Mouse (Mus musculus): Measurements from ENCODE around the gene Olfr1225. TPM values are rescaled to one million over a fixed set of nuclear protein-coding genes. Genes with fewer than 3 reads are reported as not detected.
"Not testable (repeated sequence)": the region's sequence is repeated elsewhere in the genome, so short reads cannot be mapped to it uniquely, and the experiment has no call there.

The Olfr1225 gene
- not detected for total RNA-seq (2021)

- no peak for DNase-seq
Measured at GRCm38 (mm10) chr2:89174569-89174968, at the start of gene Olfr1225. Gene Olfr1225 (minus strand): TSS chr2:89174669.

DNA sequence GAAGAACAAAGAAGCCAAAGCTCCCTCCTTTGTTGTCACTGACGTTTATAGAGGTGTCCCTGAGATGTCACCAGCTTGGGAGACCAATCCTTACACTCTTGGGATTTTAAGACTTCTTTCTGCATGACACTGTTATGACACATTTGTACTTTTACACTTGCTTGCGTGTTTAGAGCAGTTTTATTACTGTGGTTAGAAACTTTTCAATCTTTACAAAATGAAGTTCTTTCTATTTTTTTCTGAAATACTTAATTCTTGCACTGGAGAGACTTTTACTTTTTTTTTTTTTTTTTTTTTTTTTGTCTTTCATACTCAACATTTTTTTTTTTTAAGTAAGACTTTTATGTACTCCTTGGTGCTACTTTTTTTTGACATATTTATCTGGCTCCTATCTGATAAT, 25.5 kb upstream of the Olfr1225 start, which contains the start of gene Olfr1226:
Gene Olfr1226 (minus strand): TSS at position 101 of the 400 bp plus-strand sequence.
- no peak for DNase-seq

DNA sequence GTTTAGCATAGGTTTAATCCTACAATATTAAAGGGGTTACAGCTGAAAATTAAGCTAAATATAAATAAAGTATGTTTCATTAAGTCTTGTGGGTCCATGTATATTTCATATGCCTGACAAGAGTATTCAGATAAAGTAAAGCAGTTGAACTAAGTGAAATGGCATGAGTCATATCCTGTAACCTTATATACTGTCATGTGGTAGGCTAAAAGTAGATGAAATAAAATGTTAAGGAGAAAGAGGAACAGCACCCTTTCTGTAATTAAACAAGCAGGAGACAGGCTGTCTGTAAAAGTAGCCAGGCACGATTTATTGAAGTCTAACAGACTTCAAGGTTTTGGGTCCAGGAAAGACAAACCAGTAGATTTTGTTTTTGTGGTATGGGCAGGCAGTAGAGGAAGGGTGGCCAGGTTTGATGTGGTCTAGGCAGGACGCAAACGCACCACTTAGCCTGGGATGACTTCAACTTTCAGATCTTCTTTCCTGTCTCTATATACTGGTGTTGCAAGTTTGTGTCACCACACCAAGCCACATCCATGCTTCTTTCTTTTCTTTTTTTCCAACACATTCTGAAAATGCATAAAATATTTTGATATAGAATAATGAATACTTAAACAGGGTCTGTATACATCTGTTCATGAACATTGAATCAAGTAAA, 22.0 kb upstream of the Olfr1225 start:
- no peak for DNase-seq

- DNase-seq: not testable (repeated sequence)
Measured at GRCm38 (mm10) chr2:89164711-89165110, 9.8 kb downstream of the Olfr1225 start.

- DNase-seq: not testable (repeated sequence)
Measured at GRCm38 (mm10) chr2:89163991-89164390, 10.5 kb downstream of the Olfr1225 start, which contains the start of gene Olfr1224-ps1. Gene Olfr1224-ps1 (minus strand): TSS chr2:89164091.

DNA sequence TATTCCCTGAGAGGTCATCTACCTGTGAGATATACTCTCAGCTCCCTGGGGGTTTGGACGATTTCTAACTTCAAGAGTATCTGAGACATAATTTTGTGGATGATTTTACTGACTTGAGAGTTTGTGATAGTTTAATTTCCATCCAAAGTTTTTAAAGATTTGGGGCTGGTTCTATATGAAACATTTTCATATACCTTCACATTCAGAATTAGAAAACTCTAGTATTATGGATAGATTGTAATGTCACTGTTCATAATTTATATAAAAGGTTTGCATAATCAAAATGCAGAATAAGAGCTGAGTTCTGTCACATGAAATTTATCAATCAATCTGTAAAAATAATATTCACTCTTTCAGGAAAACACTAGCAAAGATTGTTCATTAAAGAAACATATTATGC, 23.0 kb downstream of the Olfr1225 start, which contains the start of gene Olfr1223:
Gene Olfr1223 (minus strand): TSS at position 101 of the 400 bp plus-strand sequence.
- DNase-seq: no peak

- DNase-seq: no peak
Measured at GRCm38 (mm10) chr2:89132954-89133353, 41.5 kb downstream of the Olfr1225 start, which contains the start of gene Olfr1222. Gene Olfr1222 (minus strand): TSS chr2:89133054.

Other genes with a start within 250 kb of the Olfr1225 start
- not detected for gene Olfr1211, start 236.6 kb downstream of the Olfr1225 start, total RNA-seq (2021)
- not detected for gene Olfr1212, start 220.7 kb downstream of the Olfr1225 start, total RNA-seq (2021)
- gene Gm13762, start 194.4 kb downstream of the Olfr1225 start, total RNA-seq (2021): not detected
- not detected for gene Olfr1214, start 182.0 kb downstream of the Olfr1225 start, total RNA-seq (2021)
- gene Olfr1215, start 167.7 kb downstream of the Olfr1225 start, total RNA-seq (2021): not detected
- gene Olfr1216, start 156.3 kb downstream of the Olfr1225 start, total RNA-seq (2021): not detected
- not detected for gene Olfr1217, start 142.6 kb downstream of the Olfr1225 start, total RNA-seq (2021)
- gene Olfr1218, start 113.5 kb downstream of the Olfr1225 start, total RNA-seq (2021): not detected
- gene Olfr1219, start 91.2 kb downstream of the Olfr1225 start, total RNA-seq (2021): not detected
- not detected for gene Olfr1220, start 67.8 kb downstream of the Olfr1225 start, total RNA-seq (2021)
- gene Olfr1221, start 57.4 kb downstream of the Olfr1225 start, total RNA-seq (2021): not detected
- gene Olfr1222, start 41.6 kb downstream of the Olfr1225 start, total RNA-seq (2021): not detected
- not detected for gene Olfr1223, start 23.1 kb downstream of the Olfr1225 start, total RNA-seq (2021)
- gene Olfr1224-ps1, start 10.6 kb downstream of the Olfr1225 start, total RNA-seq (2021): not detected
- not detected for gene Olfr1226, start 25.4 kb upstream of the Olfr1225 start, total RNA-seq (2021)
- gene Olfr1228, start 79.4 kb upstream of the Olfr1225 start, total RNA-seq (2021): not detected
- not detected for gene Olfr1229, start 113.3 kb upstream of the Olfr1225 start, total RNA-seq (2021)
- gene Olfr1230, start 122.6 kb upstream of the Olfr1225 start, total RNA-seq (2021): not detected
- gene Olfr1231, start 132.4 kb upstream of the Olfr1225 start, total RNA-seq (2021): not detected
- gene Olfr1232, start 155.0 kb upstream of the Olfr1225 start, total RNA-seq (2021): not detected
- not detected for gene Olfr1233, start 167.7 kb upstream of the Olfr1225 start, total RNA-seq (2021)
- not detected for gene Olfr1234, start 190.2 kb upstream of the Olfr1225 start, total RNA-seq (2021)
- not detected for gene Olfr1238, start 235.0 kb upstream of the Olfr1225 start, total RNA-seq (2021)
- gene Olfr1239, start 245.7 kb upstream of the Olfr1225 start, total RNA-seq (2021): not detected

Measured in layer of hippocampus, postnatal 36 days (tissue).